Mouse (Mus musculus): Measurements from ENCODE around the gene Fam71f2. TPM values are rescaled to one million over a fixed set of nuclear protein-coding genes. Genes with fewer than 3 reads are reported as not detected.

Fam71f2 gene
- polyA plus RNA-seq (2017; shearing (Covaris generic)) = 0.88 TPM

GRCm38 (mm10) chr6:29279293-29279692 lies at the start of gene Fam71f2:
Gene Fam71f2, plus strand, starts transcription at chr6:29279593.

DNA sequence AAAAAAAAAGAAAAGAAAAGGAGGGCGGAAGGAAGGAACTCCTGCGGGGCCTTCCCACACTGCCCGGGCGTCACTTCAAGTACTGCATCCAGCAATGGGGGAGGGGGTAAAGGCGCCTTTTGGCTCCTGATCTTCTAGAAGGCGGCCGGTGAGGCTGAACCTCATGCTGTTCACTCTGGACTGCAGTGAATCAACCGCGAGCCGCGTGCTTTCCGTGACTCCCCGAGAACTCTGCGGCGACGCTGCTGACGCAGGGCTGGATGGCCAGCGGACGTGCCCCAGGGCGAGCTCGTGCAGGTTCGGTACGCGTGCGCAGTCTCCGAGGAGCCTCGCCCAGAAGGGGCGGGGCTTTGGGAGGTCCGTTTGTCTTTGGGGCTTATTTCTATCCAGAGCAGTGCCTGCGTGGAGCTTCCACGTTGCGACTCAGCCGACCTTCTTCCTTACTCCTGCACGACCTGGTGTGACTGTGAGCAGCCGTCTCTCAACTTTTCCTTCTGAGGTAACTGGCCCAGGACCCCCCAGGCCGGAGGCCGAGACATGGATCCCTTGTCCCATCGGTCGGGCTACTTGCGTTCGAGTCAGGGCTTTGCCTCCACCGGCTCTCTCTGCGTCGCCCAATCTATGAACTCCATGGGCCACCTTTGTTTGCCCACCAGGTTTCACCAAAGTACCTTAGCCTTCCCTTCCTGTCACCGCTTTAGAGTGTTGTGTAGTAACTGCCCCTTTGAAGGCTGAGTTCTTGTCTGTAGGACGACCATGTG lies 6.9 kb upstream of the Fam71f2 start, which contains the start of gene Hilpda:
Gene Hilpda (plus strand): TSS at position 177 of the 761 bp plus-strand sequence.

GRCm38 (mm10) chr6:29318879-29319278 lies 39.5 kb downstream of the Fam71f2 start, which contains the start of gene Fam71f1:
Gene Fam71f1, plus strand, starts transcription at chr6:29319140.

Other genes with a start within 250 kb of the Fam71f2 start
- gene Lep, start 219.4 kb upstream of the Fam71f2 start, polyA plus RNA-seq (2017; shearing (Covaris generic)) = not detected
- 84.1 TPM for gene Rbm28, start 114.6 kb upstream of the Fam71f2 start, polyA plus RNA-seq (2017; shearing (Covaris generic))
- not detected for gene Prrt4, start 100.0 kb upstream of the Fam71f2 start, polyA plus RNA-seq (2017; shearing (Covaris generic))
- gene Impdh1, start 63.2 kb upstream of the Fam71f2 start, polyA plus RNA-seq (2017; shearing (Covaris generic)) = 62.8 TPM
- 37.5 TPM for gene Hilpda, start 7.1 kb upstream of the Fam71f2 start, polyA plus RNA-seq (2017; shearing (Covaris generic))
- not detected for gene Fam71f1, start 39.5 kb downstream of the Fam71f2 start, polyA plus RNA-seq (2017; shearing (Covaris generic))
- gene Calu, start 68.5 kb downstream of the Fam71f2 start, polyA plus RNA-seq (2017; shearing (Covaris generic)) = 113 TPM
- 0.18 TPM for gene Opn1sw, start 108.9 kb downstream of the Fam71f2 start, polyA plus RNA-seq (2017; shearing (Covaris generic))
- gene Ccdc136, start 116.7 kb downstream of the Fam71f2 start, polyA plus RNA-seq (2017; shearing (Covaris generic)) = 0.32 TPM
- not detected for gene Flnc, start 153.7 kb downstream of the Fam71f2 start, polyA plus RNA-seq (2017; shearing (Covaris generic))
- gene Atp6v1f, start 188.1 kb downstream of the Fam71f2 start, polyA plus RNA-seq (2017; shearing (Covaris generic)) = 393 TPM
- 0.42 TPM for gene Atp6v1fnb, start 191.8 kb downstream of the Fam71f2 start, polyA plus RNA-seq (2017; shearing (Covaris generic))
- gene Kcp, start 228.4 kb downstream of the Fam71f2 start, polyA plus RNA-seq (2017; shearing (Covaris generic)) = not detected
- gene Irf5, start 247.0 kb downstream of the Fam71f2 start, polyA plus RNA-seq (2017; shearing (Covaris generic)) = 43.4 TPM